Mouse (Mus musculus): ENCODE results near the gene Gabrg1.

The Gabrg1 gene

GRCm38 (mm10) chr5:70842192-70843095 is at the start of gene Gabrg1:
Gene Gabrg1, minus strand, starts transcription at chr5:70842617.
- peak; percentile 84 for DNase-seq

GRCm38 (mm10) chr5:70884026-70884425 is 41.6 kb upstream of the Gabrg1 start:
- DNase-seq, result peak; percentile 55

GRCm38 (mm10) chr5:70870081-70870480 is 27.7 kb upstream of the Gabrg1 start:
- DNase-seq, result no peak

- DNase-seq, result no peak
These were observed 798 bp upstream of the Gabrg1 start for GRCm38 (mm10) chr5:70843096-70843734.

GRCm38 (mm10) chr5:70818681-70819080 is 23.7 kb downstream of the Gabrg1 start:
- no peak for DNase-seq

- no peak for DNase-seq
These were observed 106.3 kb downstream of the Gabrg1 start for GRCm38 (mm10) chr5:70736156-70736555.

- DNase-seq, result no peak
These were observed 138.1 kb downstream of the Gabrg1 start for GRCm38 (mm10) chr5:70704361-70704760.

Measured in heart, adult 11 months (tissue).